Mouse (Mus musculus): ENCODE results near the gene Swt1.

GRCm38 (mm10) chr1:151345863-151346195 is 82.4 kb downstream of the Swt1 start:
- TF ChIP-seq CTCF (IDR thresholded peaks at IDR 0.05; ENCODE audit: low read depth) (no peak), EP300 (IDR thresholded peaks at IDR 0.05; ENCODE audit: low read depth) (no peak)
